Mouse (Mus musculus): ENCODE measurements around the gene Ugt1a6b.

Ugt1a6b gene

DNA sequence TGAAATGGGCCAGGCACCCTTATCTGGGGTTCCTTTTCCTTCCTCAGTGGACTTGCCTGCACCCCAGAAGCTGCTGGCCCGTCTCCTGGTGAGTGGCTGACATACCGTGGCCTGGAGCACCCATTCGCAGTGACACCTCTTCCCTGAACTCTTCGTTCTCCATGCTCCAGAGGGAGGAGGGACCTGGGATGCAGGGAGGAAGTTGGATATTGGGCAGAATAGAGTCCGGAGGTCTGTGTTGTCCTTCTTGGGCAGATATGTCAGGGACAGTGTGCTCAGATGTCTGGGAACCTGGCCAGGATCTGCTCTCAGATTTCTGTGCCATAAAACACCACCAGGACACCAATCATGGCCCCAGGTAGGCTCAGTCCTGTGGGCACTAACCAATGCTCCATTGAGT, 137.0 kb downstream of the Ugt1a6b start:
- no peak for DNase-seq (ENCODE audit: low spot score)

DNA sequence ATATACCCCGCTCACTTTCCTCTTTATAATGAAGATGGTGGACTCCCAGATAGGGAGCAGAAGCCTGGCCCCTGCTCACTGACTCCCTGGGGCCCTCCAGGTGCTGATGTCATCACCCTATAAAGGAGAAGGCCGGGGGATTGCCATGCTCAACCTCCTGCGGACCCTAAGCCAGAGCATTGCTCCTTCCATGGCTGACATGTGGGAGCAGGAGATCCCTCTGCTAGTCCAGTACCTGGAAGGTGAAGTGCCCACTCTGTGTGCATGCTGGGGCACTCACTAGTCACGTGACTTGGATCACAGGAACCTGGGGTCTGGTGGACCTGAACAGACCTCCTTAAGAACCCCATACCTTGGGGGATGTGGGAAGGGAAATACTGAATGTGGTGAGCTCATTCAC, 137.5 kb downstream of the Ugt1a6b start:
- DNase-seq (ENCODE audit: low spot score): no peak

DNA sequence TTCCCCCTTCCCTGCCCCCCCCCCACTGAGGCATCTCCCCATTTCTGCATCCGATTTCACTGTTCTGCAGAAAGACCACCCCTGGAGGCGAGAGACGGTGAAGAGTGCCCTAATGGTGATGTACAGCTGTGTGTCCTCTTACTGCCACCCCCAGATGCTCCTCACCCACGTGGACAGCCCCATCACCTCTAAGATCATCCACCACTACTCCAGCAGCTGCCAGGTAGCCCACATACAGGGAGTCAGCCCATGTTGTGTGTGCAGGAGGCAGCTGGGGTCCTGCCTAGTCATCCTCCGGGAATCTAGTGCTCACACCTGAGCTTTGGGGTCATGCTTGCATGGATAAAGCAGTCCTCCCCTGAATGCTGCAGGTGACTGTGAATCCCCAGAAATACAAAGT, 140.8 kb downstream of the Ugt1a6b start:
- DNase-seq (ENCODE audit: low spot score): no peak

DNA sequence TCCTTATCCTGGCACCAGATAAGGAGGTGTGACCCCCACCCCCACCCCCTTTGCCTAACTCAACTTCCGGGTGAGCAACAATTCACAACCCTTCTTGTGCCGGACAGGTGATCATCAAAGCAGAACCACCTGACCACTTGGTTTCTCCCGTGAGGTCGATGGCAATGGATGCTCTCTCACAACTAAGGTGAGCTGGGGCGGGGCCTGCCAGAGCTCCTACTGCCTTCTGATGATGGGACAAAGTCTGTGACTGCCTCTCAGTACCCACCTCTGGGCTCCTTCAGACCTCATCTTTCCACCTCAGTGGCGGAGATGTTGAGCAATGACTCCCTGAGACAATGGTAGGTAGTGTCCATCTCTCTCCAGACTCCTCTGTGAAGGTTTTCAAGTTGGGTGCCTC, 142.8 kb downstream of the Ugt1a6b start:
- no peak for DNase-seq (ENCODE audit: low spot score)

DNA sequence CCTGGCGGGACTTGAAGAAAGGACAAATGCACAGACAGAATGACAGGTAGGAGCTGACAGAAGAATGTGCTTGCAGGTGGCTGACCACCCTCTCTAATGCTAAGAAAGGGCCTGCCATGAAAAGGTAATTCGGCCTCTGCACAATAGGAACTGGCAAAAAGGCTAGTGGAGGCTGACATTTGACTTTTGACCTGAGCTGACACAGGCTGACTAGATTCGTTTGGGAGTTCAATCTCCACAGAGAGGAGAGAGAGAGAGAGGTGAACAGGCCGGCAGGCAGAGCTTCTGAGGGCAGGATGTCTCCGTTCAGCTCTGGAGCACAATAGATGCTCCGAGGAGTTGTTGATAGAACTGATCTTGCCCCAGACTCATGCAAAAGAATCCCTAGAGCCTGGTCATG, 143.3 kb downstream of the Ugt1a6b start:
- DNase-seq (ENCODE audit: low spot score): no peak

DNA sequence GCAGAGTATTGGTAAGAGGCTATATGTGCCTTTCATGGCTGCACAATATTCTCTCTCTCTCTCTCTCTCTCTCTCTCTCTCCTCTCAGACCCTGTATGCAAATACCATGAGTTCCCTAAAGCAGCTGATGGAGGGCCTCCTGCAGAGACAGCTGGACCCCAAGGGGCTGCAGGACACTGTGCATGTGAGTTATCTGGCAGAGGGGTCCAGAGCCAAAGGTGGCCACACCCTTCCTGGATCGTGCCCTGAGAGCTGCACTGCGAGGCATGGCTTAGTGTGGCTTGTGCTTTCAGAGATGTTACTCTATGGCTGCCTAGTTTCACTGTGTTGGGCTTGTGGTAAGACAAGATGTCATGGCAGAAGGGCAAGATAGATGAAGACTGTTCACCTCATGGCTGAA, 144.6 kb downstream of the Ugt1a6b start:
- no peak for DNase-seq (ENCODE audit: low spot score)

DNA sequence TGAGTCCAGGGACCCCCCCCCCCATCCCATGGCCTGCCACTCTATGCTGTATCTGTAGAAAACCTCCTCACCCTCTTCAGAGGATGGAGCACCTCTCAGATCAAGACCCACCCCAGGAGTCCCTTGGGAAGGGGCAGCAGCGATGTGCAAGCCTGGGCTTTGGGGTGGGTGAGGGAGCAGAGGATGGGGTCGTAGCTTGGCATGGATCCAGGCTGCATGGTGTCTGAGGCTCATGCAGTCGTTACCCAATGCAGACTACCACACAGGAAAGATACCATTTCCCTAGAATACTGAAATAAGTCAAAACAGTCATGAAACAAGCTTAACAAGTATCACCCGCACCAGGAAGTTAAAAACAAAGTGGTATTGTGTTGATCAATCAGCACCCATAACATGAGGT, 145.6 kb downstream of the Ugt1a6b start:
- DNase-seq (ENCODE audit: low spot score): no peak

DNA sequence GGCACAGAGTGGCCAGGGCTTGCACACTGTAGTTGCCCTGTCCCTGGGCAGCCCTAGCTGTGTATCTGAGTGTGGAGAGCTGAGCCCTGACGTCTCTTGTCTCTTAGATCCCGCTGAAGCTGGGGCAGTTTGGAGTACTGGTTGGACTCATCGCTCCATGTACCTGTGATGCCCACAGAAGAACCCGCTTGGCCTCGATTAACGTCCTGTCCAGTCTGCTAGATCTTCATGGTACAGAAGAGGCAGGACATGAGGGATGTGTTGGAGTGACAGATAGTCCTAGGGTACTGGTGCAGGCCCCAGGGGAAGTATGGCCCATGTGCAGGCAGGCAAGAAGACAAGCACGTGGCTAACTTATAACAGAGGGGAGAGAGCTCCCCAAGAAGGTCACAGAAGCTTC, 146.5 kb downstream of the Ugt1a6b start:
- DNase-seq (ENCODE audit: low spot score): no peak

DNA sequence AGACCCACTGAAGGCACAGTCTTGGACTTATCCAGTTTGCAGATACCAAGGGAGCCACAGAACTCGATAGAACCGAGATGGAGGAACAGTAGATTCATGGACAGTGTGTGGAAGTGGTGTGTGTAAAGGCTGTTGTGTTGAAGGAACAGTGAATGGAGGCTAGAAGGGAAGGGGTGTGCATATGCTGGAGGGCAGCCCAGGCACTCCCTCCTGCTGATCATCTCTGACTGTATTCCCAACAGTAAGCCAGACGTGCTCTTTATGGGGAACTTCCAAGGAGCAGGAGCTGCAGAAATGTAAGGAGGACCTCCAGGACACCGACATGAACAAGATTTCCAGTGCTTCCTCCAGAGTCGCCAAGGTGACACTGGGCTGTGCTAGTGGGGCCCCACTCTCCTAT, 147.0 kb downstream of the Ugt1a6b start:
- no peak for DNase-seq (ENCODE audit: low spot score)

DNA sequence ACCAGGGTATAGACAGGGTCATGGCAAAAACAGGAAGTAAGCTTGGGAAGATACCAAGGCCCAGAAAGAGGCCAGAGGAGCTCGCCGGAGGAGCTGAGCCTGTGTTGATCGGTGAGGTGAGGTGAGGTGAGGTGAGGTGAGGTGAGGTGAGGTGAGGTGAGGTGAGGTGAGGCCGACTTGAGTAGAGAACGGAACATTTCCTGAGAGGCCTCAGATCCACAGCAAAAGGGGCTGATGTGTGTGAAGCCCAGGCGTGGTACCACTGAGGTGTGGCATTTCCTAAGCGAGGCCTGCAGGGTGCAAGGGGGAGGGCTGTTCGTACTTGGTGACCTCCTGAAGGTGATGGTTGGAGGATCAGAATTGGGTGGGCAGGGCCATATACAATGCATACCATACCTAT, 150.1 kb downstream of the Ugt1a6b start:
- no peak for DNase-seq (ENCODE audit: low spot score)

DNA sequence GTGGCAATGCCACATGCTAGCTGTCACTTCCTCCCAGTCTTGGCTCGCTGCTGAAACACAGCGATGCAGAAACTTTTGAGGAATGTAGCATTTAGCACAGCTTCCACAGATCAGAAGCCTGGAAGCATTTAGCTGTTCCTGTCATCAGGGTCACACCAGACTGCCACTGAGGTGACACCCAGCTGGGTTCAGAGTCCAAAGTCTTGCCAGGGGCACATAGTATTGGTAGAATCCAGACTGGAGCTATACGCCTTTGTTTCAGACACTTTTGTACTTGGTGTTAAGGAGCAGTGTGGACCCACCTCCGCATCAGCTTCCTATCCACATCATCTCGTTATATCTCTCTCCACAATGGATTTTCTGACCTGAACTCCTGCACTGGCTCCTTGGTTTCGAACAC, 150.5 kb downstream of the Ugt1a6b start:
- no peak for DNase-seq (ENCODE audit: low spot score)

DNA sequence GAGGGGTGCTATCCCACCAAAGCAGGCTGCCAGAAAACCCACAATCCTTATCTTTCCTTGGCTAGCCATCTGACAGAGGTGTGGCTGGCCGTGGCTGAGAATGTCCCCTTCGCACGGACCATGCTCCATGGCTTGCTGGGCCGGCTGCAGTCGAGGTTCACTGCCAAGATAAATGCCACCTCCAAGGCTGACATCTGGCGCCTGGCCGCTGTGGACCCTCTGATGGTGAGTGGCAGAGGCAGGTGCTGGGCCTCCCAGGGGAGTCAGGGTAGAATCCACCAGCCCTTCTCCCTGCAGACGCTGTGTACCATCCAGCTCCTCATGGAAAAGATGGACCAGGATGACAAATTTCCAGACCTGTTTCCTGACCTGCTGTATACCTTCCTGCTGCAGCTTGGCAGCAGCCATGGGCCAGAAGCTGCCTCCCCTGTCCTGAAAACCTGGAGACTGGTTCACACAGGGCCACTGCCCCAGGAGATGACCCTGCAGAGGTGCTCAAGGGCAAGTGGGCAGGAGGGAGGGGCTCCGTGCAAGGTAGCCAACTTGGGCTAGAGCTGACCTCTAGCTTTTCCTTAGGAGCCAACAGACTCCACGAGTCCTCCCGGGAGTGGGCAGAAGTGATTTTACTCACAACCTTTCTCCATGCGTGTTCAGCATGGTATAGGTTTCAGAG, 151.9 kb downstream of the Ugt1a6b start:
- DNase-seq (ENCODE audit: low spot score): no peak

DNA sequence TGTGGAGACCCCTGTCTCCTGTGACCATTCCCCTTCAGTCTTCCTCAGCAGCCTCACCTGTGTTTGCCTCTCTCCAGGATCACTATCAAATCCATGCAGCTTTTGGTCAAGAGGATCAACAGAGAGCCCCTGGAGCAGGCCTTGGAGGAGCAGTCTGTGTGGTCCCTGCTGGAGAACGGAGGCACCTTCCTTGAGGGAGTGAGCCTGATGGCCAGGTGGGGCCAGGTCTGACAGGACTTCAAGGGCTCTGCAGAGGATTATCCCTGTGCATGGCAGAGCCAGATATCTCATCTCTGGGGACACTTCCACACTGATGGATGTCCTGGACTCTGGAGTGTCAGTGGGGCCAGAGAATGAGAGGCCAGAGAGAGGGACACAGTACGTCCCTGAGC, 152.4 kb downstream of the Ugt1a6b start:
- DNase-seq (ENCODE audit: low spot score): no peak

DNA sequence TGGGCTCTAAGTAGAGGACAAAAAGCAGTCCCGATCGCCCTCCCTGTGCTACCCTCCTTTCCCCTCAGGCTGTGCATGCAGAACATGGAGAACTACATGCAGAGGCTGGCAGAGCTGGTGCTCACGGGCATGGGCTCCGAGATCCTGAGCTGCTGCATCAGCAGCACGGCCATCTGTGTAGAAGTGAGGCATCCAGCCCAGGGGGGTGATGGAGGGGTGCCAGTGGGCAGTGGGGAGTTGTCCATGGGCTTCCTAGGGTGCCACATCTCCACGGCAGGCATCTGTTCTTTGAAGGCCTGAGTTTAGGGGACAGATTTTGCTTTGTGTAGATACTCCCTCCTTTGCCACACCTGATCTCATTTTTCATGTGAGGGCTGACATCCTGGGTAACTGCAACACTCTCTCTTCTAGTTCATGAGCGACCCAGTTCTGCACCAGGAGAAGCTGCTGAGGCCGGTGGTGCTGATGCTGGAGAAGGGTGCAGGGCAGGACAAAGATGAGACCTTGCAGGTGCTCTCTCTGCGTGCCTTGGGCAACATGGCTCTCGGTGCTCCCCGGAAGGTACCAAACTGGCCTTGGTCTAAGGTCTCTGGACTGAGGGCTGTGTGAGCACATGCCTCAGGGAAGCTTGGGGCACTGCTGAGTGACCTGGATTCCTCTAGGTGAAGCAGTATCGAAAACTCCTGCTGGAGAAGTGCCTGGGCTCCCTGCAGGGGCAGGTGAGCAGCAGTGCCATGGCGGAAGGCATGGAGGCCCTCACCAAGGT, 153.1 kb downstream of the Ugt1a6b start:
- DNase-seq (ENCODE audit: low spot score): no peak

DNA sequence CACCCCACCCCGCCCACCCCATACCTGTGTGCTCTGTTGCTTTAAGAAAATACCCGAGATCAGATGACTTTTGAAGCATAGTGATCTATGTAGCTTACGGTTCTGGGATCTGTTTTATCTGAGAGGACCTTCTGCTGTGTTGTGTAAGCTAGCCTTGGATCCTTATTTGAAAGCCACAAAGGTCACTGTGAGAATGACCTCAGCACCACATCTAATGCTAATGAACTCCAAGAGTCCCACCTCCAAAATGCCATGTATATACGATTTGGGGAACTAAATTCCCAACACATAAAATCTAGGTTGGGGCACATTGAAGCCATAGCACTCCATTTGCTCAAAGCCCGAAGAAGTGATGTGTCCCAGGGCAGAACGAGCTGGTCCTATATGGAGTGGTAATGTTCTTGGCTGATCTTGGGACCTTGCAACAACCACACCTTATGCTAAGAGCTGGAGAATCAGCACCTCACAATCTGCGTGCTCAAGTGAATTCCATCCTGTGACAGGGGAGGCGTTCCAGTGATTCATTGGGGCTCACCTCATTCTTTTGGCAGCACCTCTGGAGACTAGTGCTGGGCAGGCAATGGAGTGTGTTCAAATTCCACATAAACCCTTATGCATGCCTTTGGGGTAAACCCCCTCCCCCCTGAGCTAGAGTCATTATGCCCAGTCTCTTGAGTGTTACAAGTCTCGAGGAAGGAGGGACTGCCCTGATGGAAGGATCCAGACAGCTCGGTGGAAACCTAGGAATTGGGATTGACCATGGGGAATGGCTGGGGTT, 154.0 kb downstream of the Ugt1a6b start:
- DNase-seq (ENCODE audit: low spot score): no peak

DNA sequence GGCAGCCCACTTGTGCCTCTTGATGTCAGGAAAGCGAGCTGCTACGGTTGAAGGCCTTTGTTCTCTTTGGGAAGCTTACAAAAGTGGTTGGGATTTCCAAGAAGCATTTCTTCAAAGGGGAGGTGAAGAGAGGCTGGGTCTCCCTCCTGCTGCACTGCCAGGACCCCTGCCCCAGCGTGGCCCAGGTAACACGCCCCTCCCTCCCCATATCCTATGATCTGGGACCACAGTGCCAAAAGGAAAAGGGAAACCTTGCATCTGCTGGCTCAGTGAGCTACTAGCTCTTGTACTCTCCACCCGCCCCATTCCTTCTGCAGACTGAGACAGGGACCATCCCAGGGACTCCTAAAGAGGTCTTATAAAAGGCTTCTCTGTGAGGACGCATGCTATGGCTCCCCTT, 154.6 kb downstream of the Ugt1a6b start:
- no peak for DNase-seq (ENCODE audit: low spot score)

DNA sequence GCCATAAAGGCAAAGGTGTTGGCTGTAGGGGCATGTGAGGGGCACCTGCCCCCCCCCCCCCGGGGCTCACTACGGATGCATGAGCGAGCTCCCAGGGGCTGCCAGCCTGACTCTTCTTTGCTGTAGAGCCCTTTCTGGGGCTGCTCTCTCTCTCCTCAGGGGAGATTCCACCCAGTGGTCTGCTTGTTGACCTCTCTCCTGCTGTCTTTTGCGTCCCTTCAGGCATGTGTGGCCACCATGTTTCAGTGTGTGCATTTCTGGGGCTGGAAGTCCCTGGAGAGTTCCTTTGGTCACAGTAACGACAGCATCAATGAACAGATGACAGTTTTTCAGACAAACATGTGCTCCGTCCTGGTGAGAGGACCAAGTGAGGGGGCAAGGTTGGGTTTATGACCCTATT, 155.3 kb downstream of the Ugt1a6b start:
- no peak for DNase-seq (ENCODE audit: low spot score)

DNA sequence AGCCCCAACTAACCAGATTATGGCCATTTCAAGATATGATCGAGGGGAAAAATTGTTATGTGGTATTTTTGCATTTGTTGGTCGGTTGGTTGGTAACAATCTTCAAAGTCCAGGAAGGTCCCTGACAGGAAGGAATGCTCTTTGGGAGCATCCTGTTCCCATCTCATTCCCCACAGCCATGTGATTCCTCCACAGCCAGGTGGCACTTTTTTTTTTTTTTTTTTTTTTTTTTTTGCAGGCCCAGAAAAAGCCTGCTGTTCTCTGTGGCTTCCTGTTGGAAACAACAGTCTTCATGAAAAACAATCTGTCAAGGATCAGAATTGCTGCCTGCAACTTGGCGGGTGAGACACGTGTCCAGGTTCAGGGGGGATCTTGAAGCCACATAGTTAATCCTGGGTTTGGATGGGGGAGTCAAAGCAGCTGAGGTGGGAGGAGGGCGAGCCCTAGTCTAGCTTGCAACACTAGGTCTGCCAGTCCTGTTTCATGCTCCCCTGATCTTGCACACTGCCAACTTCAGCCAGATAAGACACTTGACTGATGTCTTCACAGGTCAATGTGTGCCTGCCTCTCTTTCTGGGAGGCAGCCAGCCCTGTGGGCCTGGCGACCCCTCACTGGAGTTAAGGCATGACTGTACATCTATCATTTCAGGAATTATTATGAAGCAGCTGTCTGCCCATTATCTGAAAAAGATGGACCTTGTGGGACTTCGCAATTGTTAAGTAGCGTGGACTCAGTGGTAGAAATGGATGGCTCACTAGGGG, 156.0 kb downstream of the Ugt1a6b start:
- peak; percentile 75 for DNase-seq (ENCODE audit: low spot score)

DNA sequence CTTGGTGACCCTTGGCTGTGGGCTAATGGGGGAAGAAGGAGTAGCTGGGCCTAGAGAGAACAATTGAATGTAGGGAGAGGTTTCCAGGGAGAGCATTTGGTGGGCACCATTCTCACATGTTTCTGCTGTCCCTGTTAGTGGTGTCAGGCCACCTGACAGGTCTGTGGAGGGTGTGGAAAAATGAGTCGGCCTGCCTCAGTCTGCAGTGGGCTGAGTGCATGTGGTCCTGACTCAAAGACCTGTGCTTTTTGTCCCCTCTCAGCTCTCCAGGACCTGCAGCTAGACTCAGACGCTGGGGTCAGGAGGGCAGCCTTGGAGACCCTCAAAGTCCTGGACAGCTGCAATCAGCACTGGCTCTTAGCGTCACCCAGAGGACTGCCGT, 156.6 kb downstream of the Ugt1a6b start:
- DNase-seq (ENCODE audit: low spot score): no peak

DNA sequence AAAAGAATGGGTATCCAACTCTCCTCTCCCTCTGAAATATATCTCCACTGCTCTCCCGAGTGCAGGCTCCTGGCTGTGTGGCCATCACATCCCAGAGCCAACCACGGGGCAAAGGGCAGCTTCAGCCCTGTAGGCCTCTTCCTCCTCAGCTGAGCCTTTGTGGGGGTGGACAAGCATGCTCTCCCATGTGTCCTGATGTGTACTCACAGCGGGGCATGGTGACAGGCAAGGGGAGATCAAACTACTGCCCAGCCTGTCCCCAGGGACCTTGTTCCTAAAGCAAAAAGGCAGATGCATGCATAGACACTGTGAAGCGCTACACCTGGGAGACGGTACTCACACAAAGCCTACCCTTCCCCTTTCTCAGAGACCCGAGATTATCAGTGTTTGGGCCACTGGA, 157.1 kb downstream of the Ugt1a6b start:
- DNase-seq (ENCODE audit: low spot score): no peak

DNA sequence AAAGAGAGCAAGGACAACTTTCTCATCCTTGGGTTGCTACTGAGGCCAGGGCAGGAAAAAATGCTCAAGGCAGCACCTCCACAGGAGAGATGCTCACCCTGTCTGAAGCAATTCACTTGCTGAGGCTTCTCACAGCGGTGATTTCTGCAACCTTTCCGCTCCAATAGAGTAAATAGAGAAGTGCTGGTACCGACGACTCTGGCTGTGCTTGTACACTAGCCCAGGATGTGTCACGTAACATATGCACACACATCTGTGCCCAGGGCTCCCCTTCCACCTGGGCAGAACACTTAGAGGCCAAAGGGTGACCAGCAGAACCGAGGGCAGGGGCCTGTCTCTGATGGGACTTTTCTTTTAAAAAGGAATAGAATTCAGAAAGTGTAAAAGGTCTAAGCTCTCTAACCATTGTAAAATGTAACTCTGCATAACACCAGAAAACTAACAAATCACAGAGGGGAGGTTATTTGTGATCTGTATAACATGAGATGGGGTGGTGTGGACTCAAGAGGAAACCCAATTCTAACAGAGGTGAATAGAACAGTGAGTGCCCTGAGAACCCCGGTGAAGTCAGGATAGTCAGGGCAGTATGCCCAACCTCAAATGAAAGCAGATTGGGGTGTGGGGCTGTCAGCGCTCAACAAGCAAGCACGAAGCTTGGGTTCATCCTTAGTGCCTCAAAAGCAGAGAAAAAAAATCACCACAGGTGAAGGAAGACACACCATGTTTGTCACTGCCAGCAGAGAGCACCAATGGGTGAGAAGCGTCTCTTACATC, 157.7 kb downstream of the Ugt1a6b start:
- no peak for DNase-seq (ENCODE audit: low spot score)

DNA sequence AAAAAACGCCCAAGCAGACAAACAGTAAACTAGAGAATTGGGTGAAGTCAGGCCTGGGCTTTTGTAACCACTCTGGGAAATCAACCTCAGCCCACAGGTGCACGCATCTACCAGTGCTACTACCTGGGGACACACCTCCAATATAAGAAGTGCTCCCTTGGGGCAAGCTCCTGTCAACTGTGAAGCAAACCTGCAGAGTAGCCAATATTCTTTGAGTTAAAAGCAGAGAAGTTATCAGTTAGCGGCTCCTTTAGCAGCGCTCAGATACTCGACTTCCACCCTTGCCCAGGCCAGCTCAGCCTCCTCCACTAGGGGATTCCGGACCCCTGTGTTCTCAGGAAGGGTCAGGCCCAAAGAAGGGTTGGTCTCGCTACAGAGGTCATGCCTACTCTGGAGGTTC, 158.7 kb downstream of the Ugt1a6b start:
- DNase-seq (ENCODE audit: low spot score): peak; percentile 57
